21 mouse cellular contexts compared by ENCODE assay signal in genomic region chr17:50483700-50484099, GRCm38 (mm10). TPM values are rescaled to one million over a fixed set of nuclear protein-coding genes. Genes with fewer than 3 reads are reported as not detected.
A peak's percentile ranks its signal among the peaks of the same experiment; 100 is the strongest.
DNase-seq lines count a peak whose midpoint lies in the region; ATAC-seq and TF ChIP-seq lines count a peak whose summit lies in the region.
"Had no signal": no experiment of that assay in that cellular context is flagged by ENCODE, and none has a peak within 500 bp of the region (broad histone marks: within the 10 kb centered on the region; RNA-seq: fewer than 3 reads in every experiment).

No protein-coding gene starts in this region.

- no peak for DNase-seq in liver, postnatal 0 days
- no peak for DNase-seq in liver, embryonic 11.5 days (ENCODE audit: low spot score)
- DNase-seq in MEL (ENCODE audit: low read depth, low spot score), result peak; percentile 33
- DNase-seq in thymus, postnatal 10 days (ENCODE audit: low spot score in 2 of 2), result peak; percentile 48 to 63
- DNase-seq in left cerebral cortex, postnatal 14 days (ENCODE audit: low spot score in 2 of 2), result no peak
- no peak for DNase-seq in layer of hippocampus, postnatal 25 days (ENCODE audit: extremely low spot score in 1 of 2, low spot score in 1 of 2)
- DNase-seq in forebrain, embryonic 14.5 days (ENCODE audit: low spot score), result no peak
- DNase-seq: adrenal gland, postnatal 36 days; cerebellum, postnatal 14 days; gastrocnemius, postnatal 36 days; kidney, postnatal 10 days; layer of hippocampus, adult 9-11 months; liver; lung, embryonic 14.5 days; right cerebral cortex, adult 18-20 months had no signal

- H3K36me3 ChIP-seq in liver, postnatal 0 days (replicated peaks; ENCODE audit: insufficient read depth, low read length), result no peaks in the 10 kb centered on the region
- no peaks in the 10 kb centered on the region for H3K36me3 ChIP-seq in liver, embryonic 11.5 days (ENCODE audit: control insufficient read depth, insufficient read depth, low read length)
- peaks cover 0 to 4% of the 10 kb centered on the region in 2 experiments; a peak in 2 of 4 replicates for H3K36me3 ChIP-seq in MEL (ENCODE audit: control insufficient read depth in 1 of 2, insufficient read depth in 2 of 2, low read length in 2 of 2)
- no peaks in the 10 kb centered on the region for H3K36me3 ChIP-seq in forebrain, embryonic 14.5 days (ENCODE audit: control insufficient read depth, insufficient read depth, low read length)
- H3K36me3 ChIP-seq: embryonic facial prominence, embryonic 13.5 days; forebrain, embryonic 10.5 days; heart, embryonic 13.5 days; intestine, embryonic 15.5 days; midbrain, embryonic 10.5 days had no signal

- no peak for TF ChIP-seq POLR2A in MEL (IDR thresholded peaks at IDR 0.05; ENCODE audit: control insufficient read depth in 1 of 2, insufficient read depth in 1 of 2, low read depth in 1 of 2, low read length in 2 of 2, poor library complexity in 1 of 2)

- no peaks in the 10 kb centered on the region for H3K4me1 ChIP-seq in liver, postnatal 0 days (ENCODE audit: insufficient read depth)
- H3K4me1 ChIP-seq in liver, embryonic 11.5 days (replicated peaks; ENCODE audit: control insufficient read depth, insufficient read depth, low read length), result no peaks in the 10 kb centered on the region
- H3K4me1 ChIP-seq in MEL (ENCODE audit: control insufficient read depth in 1 of 2, insufficient read depth in 2 of 2, low read length in 2 of 2), result peaks cover 0 to 10% of the 10 kb centered on the region in 2 experiments; a peak in 2 of 4 replicates
- no peaks in the 10 kb centered on the region for H3K4me1 ChIP-seq in forebrain, embryonic 14.5 days (ENCODE audit: control insufficient read depth, insufficient read depth, low read length)
- H3K4me1 ChIP-seq: embryonic facial prominence, embryonic 13.5 days; forebrain, embryonic 10.5 days; intestine, embryonic 15.5 days; midbrain, embryonic 10.5 days had no signal

- no peaks in the 10 kb centered on the region for H3K79me2 ChIP-seq in MEL (ENCODE audit: control insufficient read depth, insufficient read depth, low read length, poor library complexity)

- WGBS in liver, postnatal 0 days (ENCODE audit: insufficient replicate concordance), result 58% methylated on average over 7 of the region's 7 CpGs
- 68% methylated on average over 7 of the region's 7 CpGs for WGBS in liver, embryonic 11.5 days
- 85% methylated on average over 7 of the region's 7 CpGs for WGBS in forebrain, embryonic 14.5 days

- no peak overlapping the region for H3K27ac ChIP-seq in liver, postnatal 0 days (ENCODE audit: low read depth)
- H3K27ac ChIP-seq in liver, embryonic 11.5 days (ENCODE audit: low read depth, low read length), result no peak overlapping the region
- no peak overlapping the region for H3K27ac ChIP-seq in MEL (ENCODE audit: control insufficient read depth, low read depth, low read length)
- H3K27ac ChIP-seq in forebrain, embryonic 14.5 days (ENCODE audit: low read depth, low read length), result no peak overlapping the region
- H3K27ac ChIP-seq: embryonic facial prominence, embryonic 13.5 days; forebrain, embryonic 10.5 days; heart, embryonic 13.5 days; intestine, embryonic 15.5 days; midbrain, embryonic 10.5 days had no signal

- no peak for ATAC-seq in liver, postnatal 0 days
- no peak for ATAC-seq in liver, embryonic 11.5 days (replicated peaks; ENCODE audit: low FRiP score)
- ATAC-seq in megakaryocyte progenitor cell, adult 5-6 weeks (replicated peaks; ENCODE audit: poor library complexity), result peak; percentile 80
- ATAC-seq in forebrain, embryonic 14.5 days, result no peak
- ATAC-seq: intestine, embryonic 15.5 days had no signal

- TF ChIP-seq CTCF in liver, postnatal 0 days (IDR thresholded peaks at IDR 0.05; ENCODE audit: low read depth), result 0 out of 2 replicates have a peak, but pooled peaks have one; percentile 12
- TF ChIP-seq CTCF in MEL (IDR thresholded peaks at IDR 0.05 in 2 of 3, conservative IDR thresholded peaks at IDR 0.05 in 1 of 3; ENCODE audit: control insufficient read depth in 1 of 3, insufficient read depth in 1 of 3, low read depth in 2 of 3, low read length in 3 of 3, poor library complexity in 1 of 3, severe bottlenecking in 1 of 3), result peak in 2 of 3 experiments; percentile 6 to 7; a peak in 1 of 6 replicates

- H3K4me3 ChIP-seq in liver, postnatal 0 days (ENCODE audit: low read depth, low read length), result no peak overlapping the region
- no peak overlapping the region for H3K4me3 ChIP-seq in liver, embryonic 11.5 days (ENCODE audit: low read depth, low read length)
- H3K4me3 ChIP-seq in MEL (ENCODE audit: control insufficient read depth in 1 of 2, insufficient read depth in 1 of 2, low read depth in 2 of 2, low read length in 2 of 2), result no peak overlapping the region
- H3K4me3 ChIP-seq in forebrain, embryonic 14.5 days (ENCODE audit: low read depth, low read length), result no peak overlapping the region
- H3K4me3 ChIP-seq: embryonic facial prominence, embryonic 13.5 days; forebrain, embryonic 10.5 days; heart, embryonic 13.5 days; intestine, embryonic 15.5 days; midbrain, embryonic 10.5 days had no signal

- H3K27me3 ChIP-seq in liver, postnatal 0 days (ENCODE audit: insufficient read depth, low read length), result no peaks in the 10 kb centered on the region
- no peaks in the 10 kb centered on the region for H3K27me3 ChIP-seq in liver, embryonic 11.5 days (replicated peaks; ENCODE audit: control insufficient read depth, insufficient read depth, low read length)
- H3K27me3 ChIP-seq in MEL (ENCODE audit: control insufficient read depth in 1 of 2, insufficient read depth in 2 of 2, low read length in 2 of 2), result no peaks in the 10 kb centered on the region
- no peaks in the 10 kb centered on the region for H3K27me3 ChIP-seq in forebrain, embryonic 14.5 days (replicated peaks; ENCODE audit: control insufficient read depth, insufficient read depth, low read length)
- H3K27me3 ChIP-seq: embryonic facial prominence, embryonic 13.5 days; heart, embryonic 13.5 days; intestine, embryonic 15.5 days had no signal

- no peak for TF ChIP-seq EP300 in liver, postnatal 0 days (IDR thresholded peaks at IDR 0.05; ENCODE audit: low read depth)
- TF ChIP-seq EP300 in MEL (IDR thresholded peaks at IDR 0.05; ENCODE audit: low read depth in 1 of 2, low read length in 2 of 2), result no peak

- H3K4me2 ChIP-seq in liver, postnatal 0 days (ENCODE audit: low read depth, low read length), result no peak overlapping the region
- no peak overlapping the region for H3K4me2 ChIP-seq in liver, embryonic 11.5 days
- H3K4me2 ChIP-seq in forebrain, embryonic 14.5 days (ENCODE audit: low read length), result no peak overlapping the region
- H3K4me2 ChIP-seq: embryonic facial prominence, embryonic 13.5 days; heart, embryonic 13.5 days; intestine, embryonic 15.5 days; lung, embryonic 14.5 days had no signal

- intact Hi-C loops in left cerebral cortex, postnatal 14 days (cut with DNase I), result no loop called here

- no peak for TF ChIP-seq RAD21 in MEL (IDR thresholded peaks at IDR 0.05; ENCODE audit: low read depth, low read length)

- H3K9me3 ChIP-seq in liver, postnatal 0 days (ENCODE audit: low read length), result no peaks in the 10 kb centered on the region
- no peaks in the 10 kb centered on the region for H3K9me3 ChIP-seq in liver, embryonic 11.5 days (ENCODE audit: control insufficient read depth, low read length)
- no peaks in the 10 kb centered on the region for H3K9me3 ChIP-seq in MEL (replicated peaks; ENCODE audit: insufficient read depth, low read length)
- no peaks in the 10 kb centered on the region for H3K9me3 ChIP-seq in forebrain, embryonic 14.5 days (replicated peaks; ENCODE audit: control insufficient read depth, low read length)
- H3K9me3 ChIP-seq: embryonic facial prominence, embryonic 13.5 days; forebrain, embryonic 10.5 days; heart, embryonic 13.5 days; intestine, embryonic 15.5 days; midbrain, embryonic 10.5 days had no signal

- no peak overlapping the region for H3K9ac ChIP-seq in liver, postnatal 0 days (replicated peaks)
- no peak overlapping the region for H3K9ac ChIP-seq in liver, embryonic 11.5 days (ENCODE audit: low read depth, low read length)
- no peak overlapping the region for H3K9ac ChIP-seq in MEL (ENCODE audit: control insufficient read depth, low read depth, low read length, poor library complexity, severe bottlenecking)
- no peak overlapping the region for H3K9ac ChIP-seq in forebrain, embryonic 14.5 days (ENCODE audit: low read length)
- H3K9ac ChIP-seq: embryonic facial prominence, embryonic 13.5 days; heart, embryonic 13.5 days; intestine, embryonic 15.5 days; lung, embryonic 14.5 days had no signal

TF ChIP-seq in MEL, 35 proteins besides CTCF, POLR2A, EP300 and RAD21:
- TF ChIP-seq MXI1 (IDR thresholded peaks at IDR 0.05; ENCODE audit: low read depth, low read length) (no peak), CHD1 (IDR thresholded peaks at IDR 0.05; ENCODE audit: low read depth, low read length) (no peak), E2F4 (IDR thresholded peaks at IDR 0.05; ENCODE audit: borderline replicate concordance, low read depth, low read length) (no peak), ETS1 (IDR thresholded peaks at IDR 0.05; ENCODE audit: low read depth, low read length) (no peak), MYB (IDR thresholded peaks at IDR 0.05; ENCODE audit: low read depth, low read length) (no peak), MAX (IDR thresholded peaks at IDR 0.05; ENCODE audit: low read length) (no peak), ELF1 (IDR thresholded peaks at IDR 0.05; ENCODE audit: low read depth, low read length) (no peak), NELFE (IDR thresholded peaks at IDR 0.05; ENCODE audit: low read depth, low read length) (no peak), ZC3H11A (IDR thresholded peaks at IDR 0.05; ENCODE audit: low read depth, low read length) (no peak), TAL1 (IDR thresholded peaks at IDR 0.05; ENCODE audit: low read length) (no peak), HCFC1 (IDR thresholded peaks at IDR 0.05; ENCODE audit: low read depth, low read length) (no peak)

RNA-seq across cellular contexts. Expression of gene Plcl2, which starts 25.5 kb away (rescaled TPM):
- 1.9 and 2.0 TPM in 2 replicates for polyA plus RNA-seq in liver, postnatal 0 days (2015; fragmentation: Nextera tagmentation; extraction: Ambion mirVana)
- polyA plus RNA-seq in liver, embryonic 11.5 days (2014; fragmentation: Nextera tagmentation; extraction: Ambion mirVana), result 3.2 and 3.4 TPM in 2 replicates
- 56.0 and 83.7 TPM in 2 replicates for total RNA-seq in MEL (2012; rRNA removed)
- polyA plus RNA-seq in MEL (2012; ENCODE audit: insufficient read depth in 1 of 2, insufficient read length in 2 of 2, low read depth in 1 of 2, low replicate concordance in 2 of 2, missing spikeins in 1 of 2), result 10 to 100 TPM in 1 of 2 experiments, not detected in 1; 23.6 TPM
- total RNA-seq in megakaryocyte progenitor cell, adult 5-6 weeks (2015), result 25.0 and 29.6 TPM in 2 replicates
- total RNA-seq in megakaryocyte progenitor cell, adult 5-6 weeks (2017), result 28.1 and 28.5 TPM in 2 replicates
- 10 to 100 TPM; 75.0 to 76.0 TPM for total RNA-seq in left cerebral cortex, postnatal 14 days (2021)
- 10 to 100 TPM; 57.0 to 60.2 TPM for total RNA-seq in layer of hippocampus, postnatal 25 days (2021)
- 10.4 and 11.3 TPM in 2 replicates for polyA plus RNA-seq in forebrain, embryonic 14.5 days (2014; fragmentation: Nextera tagmentation; extraction: Ambion mirVana)

Comparison
In these comparisons a context has a peak if more than half of its experiments do, and no peak if none do; other contexts are left out.
1. DNase-seq: peak in MEL (single experiment) and thymus, postnatal 10 days (2 of 2); none in liver, postnatal 0 days (single experiment), liver, embryonic 11.5 days (single experiment), left cerebral cortex, postnatal 14 days (0 of 2), layer of hippocampus, postnatal 25 days (0 of 2) and forebrain, embryonic 14.5 days (single experiment).